In the genomic region with DNA sequence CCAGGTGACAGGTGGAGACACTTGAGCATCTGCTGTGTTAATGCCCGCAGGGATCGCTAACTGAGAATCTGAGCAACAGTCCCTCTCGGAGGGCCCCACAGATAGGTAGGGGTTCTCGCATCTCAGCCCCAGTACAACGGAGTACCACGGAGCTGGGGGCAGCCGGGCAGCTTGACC, we compare ENCODE assay signal across 8 mouse cellular contexts. TPM values are rescaled to one million over a fixed set of nuclear protein-coding genes. Genes with fewer than 3 reads are reported as not detected.
DNase-seq lines count a peak whose midpoint lies in the region; ATAC-seq and TF ChIP-seq lines count a peak whose summit lies in the region.

Serhl (plus strand) TSS at position 78 of the 177 bp plus-strand sequence.

- H3K36me3 ChIP-seq in intestine, postnatal 0 days (ENCODE audit: control insufficient read depth, insufficient read depth) = no peaks in the 10 kb centered on the region
- no peaks in the 10 kb centered on the region for H3K36me3 ChIP-seq in neural tube, embryonic 13.5 days

- ATAC-seq in intestine, postnatal 0 days = no peak
- no peak for ATAC-seq in neural tube, embryonic 13.5 days (ENCODE audit: low read depth)

- no peak within 1 kb of the TSS for H3K9ac ChIP-seq in intestine, postnatal 0 days (ENCODE audit: low read depth, low read length)
- H3K9ac ChIP-seq in neural tube, embryonic 13.5 days = 0 out of 2 replicates have a peak within 1 kb of the TSS, but pooled peaks have one; percentile 26

- no peaks in the 10 kb centered on the region for H3K27me3 ChIP-seq in intestine, postnatal 0 days (replicated peaks; ENCODE audit: control insufficient read depth, insufficient read depth, low read length)
- peaks cover 37% of the 10 kb centered on the region for H3K27me3 ChIP-seq in neural tube, embryonic 13.5 days

- WGBS in intestine, postnatal 0 days = 43% methylated on average over 7 of the region's 7 CpGs
- 10% methylated on average over 7 of the region's 7 CpGs for WGBS in neural tube, embryonic 13.5 days

- H3K4me3 ChIP-seq in intestine, postnatal 0 days (ENCODE audit: low read depth, low read length) = no peak within 1 kb of the TSS
- H3K4me3 ChIP-seq in neural tube, embryonic 13.5 days = 0 out of 2 replicates have a peak within 1 kb of the TSS, but pooled peaks have one; percentile 4

- no peak within 1 kb of the TSS for H3K27ac ChIP-seq in intestine, postnatal 0 days (ENCODE audit: low read depth, low read length)
- peak within 1 kb of the TSS; percentile 62 for H3K27ac ChIP-seq in neural tube, embryonic 13.5 days (replicated peaks)

- H3K9me3 ChIP-seq in intestine, postnatal 0 days (ENCODE audit: control insufficient read depth) = no peaks in the 10 kb centered on the region
- H3K9me3 ChIP-seq in neural tube, embryonic 13.5 days = no peaks in the 10 kb centered on the region

- DNase-seq in heart, adult 18-20 months = no peak
- no peak for DNase-seq in heart, adult 11 months
- DNase-seq in adrenal gland, postnatal 36 days = no peak
- DNase-seq in gastrocnemius, postnatal 4 days (ENCODE audit: low spot score in 2 of 2) = no peak
- DNase-seq in left cerebral cortex, adult 18-20 months (ENCODE audit: low spot score in 2 of 2) = no peak
- DNase-seq in kidney, adult 9 months = no peak

- no peaks in the 10 kb centered on the region for H3K4me1 ChIP-seq in intestine, postnatal 0 days (replicated peaks; ENCODE audit: control insufficient read depth, insufficient read depth, low read length)
- H3K4me1 ChIP-seq in neural tube, embryonic 13.5 days (replicated peaks) = peaks cover 27% of the 10 kb centered on the region

- TF ChIP-seq CTCF in intestine, postnatal 0 days (IDR thresholded peaks at IDR 0.05; ENCODE audit: low read depth) = no peak

- H3K4me2 ChIP-seq in intestine, postnatal 0 days (replicated peaks; ENCODE audit: low read depth) = peak within 1 kb of the TSS; percentile 35
- peak within 1 kb of the TSS; percentile 40 for H3K4me2 ChIP-seq in neural tube, embryonic 13.5 days

RNA-seq across cellular contexts. Expression of gene Serhl, which starts in this region (rescaled TPM):
- 10 to 100 TPM; 46.1 to 55.5 TPM for total RNA-seq in heart, adult 18-20 months (2021)
- total RNA-seq in adrenal gland, postnatal 36 days (2021) = 10 to 100 TPM; 42.6 to 59.9 TPM
- 10 to 100 TPM; 33.4 to 41.0 TPM for total RNA-seq in gastrocnemius, postnatal 4 days (2021)
- polyA plus RNA-seq in intestine, postnatal 0 days (2015; fragmentation: Nextera tagmentation; extraction: Ambion mirVana) = 58.5 and 65.6 TPM in 2 replicates
- 20.8 and 31.3 TPM in 2 replicates for polyA plus RNA-seq in neural tube, embryonic 13.5 days (2015; fragmentation: Nextera tagmentation; extraction: Ambion mirVana)
- total RNA-seq in left cerebral cortex, adult 18-20 months (2021) = 1 to 10 TPM; 9.0 to 9.4 TPM
